Mouse (Mus musculus): Measurements from ENCODE around the gene Mospd3.

Gene Mospd3

GRCm38 (mm10) chr5:137600619-137601364 is at the start of gene Mospd3:
Gene Mospd3 (minus strand): TSS chr5:137601058.
- DNase-seq (ENCODE audit: low spot score): peak; percentile 97

- no peak for DNase-seq (ENCODE audit: low spot score)
Observed at GRCm38 (mm10) chr5:137649669-137650571, 49.1 kb upstream of the Mospd3 start.

GRCm38 (mm10) chr5:137649251-137649650 is 48.4 kb upstream of the Mospd3 start:
- DNase-seq (ENCODE audit: low spot score): no peak

- no peak for DNase-seq (ENCODE audit: low spot score)
Observed at GRCm38 (mm10) chr5:137647827-137648601, 47.2 kb upstream of the Mospd3 start.

GRCm38 (mm10) chr5:137645652-137646091 is 44.8 kb upstream of the Mospd3 start, which contains the start of gene Irs3:
Gene Irs3 (minus strand): TSS chr5:137645714.
- no peak for DNase-seq (ENCODE audit: low spot score)

- no peak for DNase-seq (ENCODE audit: low spot score)
Observed at GRCm38 (mm10) chr5:137645091-137645651, 44.3 kb upstream of the Mospd3 start.

GRCm38 (mm10) chr5:137644484-137644883 is 43.6 kb upstream of the Mospd3 start:
- DNase-seq (ENCODE audit: low spot score): no peak

GRCm38 (mm10) chr5:137642886-137643285 is 42.0 kb upstream of the Mospd3 start:
- no peak for DNase-seq (ENCODE audit: low spot score)

- DNase-seq (ENCODE audit: low spot score): no peak
Observed at GRCm38 (mm10) chr5:137641054-137641453, 40.2 kb upstream of the Mospd3 start, which contains the start of gene Sap25. Gene Sap25 (plus strand): TSS chr5:137641334.

GRCm38 (mm10) chr5:137639472-137639871 is 38.6 kb upstream of the Mospd3 start:
- DNase-seq (ENCODE audit: low spot score): no peak

- DNase-seq (ENCODE audit: low spot score): no peak
Observed at GRCm38 (mm10) chr5:137633397-137634084, 32.7 kb upstream of the Mospd3 start.

GRCm38 (mm10) chr5:137631591-137631990 is 30.7 kb upstream of the Mospd3 start:
- DNase-seq (ENCODE audit: low spot score): no peak

GRCm38 (mm10) chr5:137631171-137631570 is 30.3 kb upstream of the Mospd3 start:
- DNase-seq (ENCODE audit: low spot score): peak; percentile 39

- no peak for DNase-seq (ENCODE audit: low spot score)
Observed at GRCm38 (mm10) chr5:137630602-137631001, 29.7 kb upstream of the Mospd3 start.

- no peak for DNase-seq (ENCODE audit: low spot score)
Observed at GRCm38 (mm10) chr5:137629906-137630545, 29.2 kb upstream of the Mospd3 start.

- DNase-seq (ENCODE audit: low spot score): no peak
Observed at GRCm38 (mm10) chr5:137629306-137629721, 28.5 kb upstream of the Mospd3 start.

- DNase-seq (ENCODE audit: low spot score): peak; percentile 99
Observed at GRCm38 (mm10) chr5:137628498-137629305, 27.8 kb upstream of the Mospd3 start, which contains the start of the genes Fbxo24, Lrch4 and Gm20605. Gene Fbxo24 (minus strand): TSS chr5:137629002. Gene Lrch4 (plus strand): TSS chr5:137629121. Gene Gm20605 (plus strand): TSS chr5:137629175.

- DNase-seq (ENCODE audit: low spot score): no peak
Observed at GRCm38 (mm10) chr5:137627991-137628390, 27.1 kb upstream of the Mospd3 start.

- no peak for DNase-seq (ENCODE audit: low spot score)
Observed at GRCm38 (mm10) chr5:137623937-137624530, 23.2 kb upstream of the Mospd3 start.

All from spleen, adult 12 weeks (tissue).